18 mouse cellular contexts compared by ENCODE assay signal in the genomic region with DNA sequence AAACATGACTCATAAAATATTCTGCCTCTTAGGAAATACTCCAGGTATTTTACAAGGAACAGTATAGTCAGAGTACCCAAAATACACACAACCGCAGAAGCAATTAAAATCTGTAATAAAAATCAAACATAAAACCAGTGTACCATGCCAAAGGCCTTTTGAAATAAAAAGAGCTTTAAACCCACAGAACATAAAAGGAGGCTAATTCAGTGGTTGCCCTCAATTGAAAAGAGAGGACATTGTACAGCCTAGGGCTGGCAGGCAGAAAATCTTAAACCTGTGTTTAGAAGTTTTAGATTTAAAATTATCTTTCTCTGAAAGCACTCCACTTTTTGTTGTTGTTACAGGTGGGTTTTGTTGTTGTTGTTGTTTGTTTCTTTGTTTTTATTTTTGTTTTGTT.
"Had no signal": no experiment of that assay in that cellular context is flagged by ENCODE, and none has a peak within 500 bp of the region (broad histone marks: within the 10 kb centered on the region; RNA-seq: fewer than 3 reads in every experiment).

No protein-coding gene starts in this region.

- H3K9ac ChIP-seq: liver, embryonic 13.5 days had no signal

- H3K27ac ChIP-seq: layer of hippocampus, adult 2 months; liver, embryonic 13.5 days; stomach, postnatal 0 days had no signal

- H3K4me1 ChIP-seq: liver, embryonic 13.5 days had no signal

- ATAC-seq: intestine, postnatal 0 days had no signal

- DNase-seq: kidney, adult 2 months; kidney, postnatal 14 days; layer of hippocampus, adult 9-11 months; liver, embryonic 13.5 days; lung, adult 2 months; lung, postnatal 14 days; lung, postnatal 4 days; midbrain, embryonic 14.5 days; right cerebral cortex, adult 18-20 months; right cerebral cortex, postnatal 14 days; right cerebral cortex, postnatal 4 days; thymus, adult 2 months; thymus, postnatal 14 days; thymus, postnatal 4 days had no signal

- H3K36me3 ChIP-seq: liver, embryonic 13.5 days had no signal

- H3K27me3 ChIP-seq: liver, embryonic 13.5 days had no signal

- H3K9me3 ChIP-seq: liver, embryonic 13.5 days had no signal

- H3K4me2 ChIP-seq: liver, embryonic 13.5 days; midbrain, embryonic 11.5 days had no signal

- H3K4me3 ChIP-seq: layer of hippocampus, adult 2 months; liver, embryonic 13.5 days had no signal
